Mouse (Mus musculus) embryonic facial prominence, embryonic 14.5 days (tissue): ENCODE measurements around the gene Oaf. TPM values are rescaled to one million over a fixed set of nuclear protein-coding genes. Genes with fewer than 3 reads are reported as not detected.

Experiments
- ATAC-seq: fragments of 200-750 bp; cut with Nextera tagmentation; 2 replicates; pipeline ENCODE4 v1.8.0; 2017; ENCODE audit warnings: low read depth, moderate number of reproducible peaks, moderate TSS enrichment
- DNase-seq: peaks from one replicate; pipeline ENCODE4 v3.0.0-alpha.2; 2015; ENCODE audit warnings: low spot score
- H3K27ac ChIP-seq: fragments of 300-500 bp; sonication (generic); replicated peaks from 2 replicates; pipeline ENCODE4 v1.5.1; 2014; ENCODE audit warnings: low read depth, mild to moderate bottlenecking, low read length, moderate library complexity
- H3K27me3 ChIP-seq: fragments of 300-500 bp; sonication (generic); replicated peaks from 2 replicates; pipeline ENCODE4 v1.6.1; 2014; ENCODE audit warnings: low read length; ENCODE audit not compliant: control insufficient read depth, insufficient read depth
- H3K36me3 ChIP-seq: fragments of 300-500 bp; sonication (generic); 2 replicates; pipeline ENCODE4 v1.6.1; 2014; ENCODE audit warnings: low read length, mixed read lengths; ENCODE audit not compliant: control insufficient read depth, insufficient read depth
- H3K4me1 ChIP-seq: fragments of 300-500 bp; sonication (generic); 2 replicates; pipeline ENCODE4 v1.6.1; 2014; ENCODE audit warnings: antibody characterized with exemption, low read length; ENCODE audit not compliant: control insufficient read depth, insufficient read depth
- H3K4me2 ChIP-seq: fragments of 300-500 bp; sonication (generic); 2 replicates; pipeline ENCODE4 v1.6.1; 2014; ENCODE audit warnings: low read depth, mild to moderate bottlenecking, low read length, moderate library complexity, mixed read lengths
- H3K4me3 ChIP-seq: fragments of 300-500 bp; sonication (generic); 2 replicates; pipeline ENCODE4 v1.5.1; 2014; ENCODE audit warnings: low read depth, mild to moderate bottlenecking, low read length
- H3K9ac ChIP-seq: fragments of 300-500 bp; sonication (generic); 2 replicates; pipeline ENCODE4 v1.6.1; 2014; ENCODE audit warnings: low read depth, mild to moderate bottlenecking, low read length, moderate library complexity, mixed read lengths
- H3K9me3 ChIP-seq: fragments of 300-500 bp; sonication (generic); 2 replicates; pipeline ENCODE4 v1.6.1; 2016; ENCODE audit warnings: low read length; ENCODE audit not compliant: control insufficient read depth
- WGBS: fragments of 180-500 bp; shearing (Covaris S2); extraction: QIAGEN DNeasy Blood & Tissue Kit; methylation state at CpG from one replicate; pipeline ENCODE4 v1.1.7; 2014; 5-methylcytosine and 5-hydroxymethylcytosine counted together
- polyA plus RNA-seq: library from polyadenylated mRNA; unstranded; fragments of >200 nt; fragmentation: Nextera tagmentation; extraction: Ambion mirVana; gene quantifications from 2 replicates; pipeline ENCODE4 v1.2.1, GENCODE M21; 2014

Gene Oaf
- polyA plus RNA-seq, 1 experiment from 2014 or later = 123 TPM

GRCm38 (mm10) chr9:43253271-43253681 lies 13.6 kb upstream of the Oaf start:
- Histone ChIP-seq H3K4me3 (no peak overlapping the region), H3K4me1 (peaks cover 31% of the 10 kb centered on the region), H3K27me3 (no peaks in the 10 kb centered on the region), H3K9me3 (no peaks in the 10 kb centered on the region), H3K36me3 (no peaks in the 10 kb centered on the region), H3K27ac (peak overlapping the region; percentile 97), H3K9ac (peak overlapping the region; percentile 45), H3K4me2 (peak overlapping the region; percentile 43)
- peak; percentile 89 for ATAC-seq
- peak; percentile 92 for DNase-seq
- 7% methylated on average over 5 of the region's 5 CpGs for WGBS

GRCm38 (mm10) chr9:43252790-43253189 lies 13.1 kb upstream of the Oaf start:
- Histone ChIP-seq H3K4me2 (peak overlapping the region; percentile 43), H3K9ac (peak overlapping the region; percentile 45), H3K27ac (peak overlapping the region; percentile 97), H3K4me1 (peaks cover 30% of the 10 kb centered on the region), H3K27me3 (no peaks in the 10 kb centered on the region), H3K9me3 (no peaks in the 10 kb centered on the region), H3K4me3 (no peak overlapping the region), H3K36me3 (no peaks in the 10 kb centered on the region)
- DNase-seq (peak; percentile 94), ATAC-seq (peak; percentile 90)
- WGBS = 20% methylated on average over 3 of the region's 3 CpGs

- no peak overlapping the region for H3K4me2 ChIP-seq
- no peak for DNase-seq
- ATAC-seq = no peak
- no peaks in the 10 kb centered on the region for H3K9me3 ChIP-seq
- H3K9ac ChIP-seq = no peak overlapping the region
- 75% methylated on average over 2 of the region's 2 CpGs for WGBS
- H3K27me3 ChIP-seq = no peaks in the 10 kb centered on the region
- H3K4me3 ChIP-seq = no peak overlapping the region
- H3K4me1 ChIP-seq = peaks cover 33% of the 10 kb centered on the region
- H3K36me3 ChIP-seq = no peaks in the 10 kb centered on the region
- peak overlapping the region; percentile 97 for H3K27ac ChIP-seq
Measured at GRCm38 (mm10) chr9:43251786-43252185, 12.1 kb upstream of the Oaf start.

GRCm38 (mm10) chr9:43246738-43247180 lies 7.0 kb upstream of the Oaf start:
- Histone ChIP-seq H3K9ac (0 out of 2 replicates have a peak overlapping the region, but pooled peaks have one; percentile 22), H3K27me3 (no peaks in the 10 kb centered on the region), H3K27ac (0 out of 2 replicates have a peak overlapping the region, but pooled peaks have one; percentile 28), H3K4me1 (peaks cover 17% of the 10 kb centered on the region), H3K4me2 (peak overlapping the region; percentile 19), H3K36me3 (no peaks in the 10 kb centered on the region), H3K4me3 (no peak overlapping the region), H3K9me3 (no peaks in the 10 kb centered on the region)
- peak; percentile 51 for ATAC-seq
- DNase-seq = peak; percentile 48
- 19% methylated on average over 10 of the region's 10 CpGs for WGBS

- peaks cover 23% of the 10 kb centered on the region for H3K4me1 ChIP-seq
- H3K27ac ChIP-seq = no peak overlapping the region
- 87% methylated on average over 7 of the region's 7 CpGs for WGBS
- H3K9ac ChIP-seq = no peak overlapping the region
- H3K36me3 ChIP-seq = no peaks in the 10 kb centered on the region
- no peak overlapping the region for H3K4me2 ChIP-seq
- no peaks in the 10 kb centered on the region for H3K27me3 ChIP-seq
- ATAC-seq (no peak), DNase-seq (no peak)
- H3K4me3 ChIP-seq = no peak overlapping the region
- H3K9me3 ChIP-seq = no peaks in the 10 kb centered on the region
Measured at GRCm38 (mm10) chr9:43245801-43246570, 6.3 kb upstream of the Oaf start.

GRCm38 (mm10) chr9:43242432-43242831 lies 2.7 kb upstream of the Oaf start:
- peaks cover 31% of the 10 kb centered on the region for H3K4me1 ChIP-seq
- no peak overlapping the region for H3K27ac ChIP-seq
- no peak overlapping the region for H3K9ac ChIP-seq
- no peak overlapping the region for H3K4me3 ChIP-seq
- no peak for ATAC-seq
- no peak for DNase-seq
- no peaks in the 10 kb centered on the region for H3K27me3 ChIP-seq
- no peak overlapping the region for H3K4me2 ChIP-seq
- 63% methylated on average over 5 of the region's 5 CpGs for WGBS
- H3K9me3 ChIP-seq = no peaks in the 10 kb centered on the region
- H3K36me3 ChIP-seq = no peaks in the 10 kb centered on the region

- no peak overlapping the region for H3K4me2 ChIP-seq
- H3K27me3 ChIP-seq = no peaks in the 10 kb centered on the region
- no peak for DNase-seq
- no peak overlapping the region for H3K4me3 ChIP-seq
- H3K27ac ChIP-seq = no peak overlapping the region
- H3K36me3 ChIP-seq = 0 out of 2 replicates have a peak, but pooled peaks cover under 1% of the 10 kb centered on the region
- ATAC-seq = no peak
- peaks cover 34% of the 10 kb centered on the region for H3K4me1 ChIP-seq
- WGBS = 83% methylated on average over 8 of the region's 8 CpGs
- no peak overlapping the region for H3K9ac ChIP-seq
- no peaks in the 10 kb centered on the region for H3K9me3 ChIP-seq
Measured at GRCm38 (mm10) chr9:43241970-43242369, 2.3 kb upstream of the Oaf start.

- ATAC-seq (no peak), DNase-seq (no peak)
- Histone ChIP-seq H3K4me3 (no peak overlapping the region), H3K36me3 (0 out of 2 replicates have a peak, but pooled peaks cover 6% of the 10 kb centered on the region), H3K4me2 (no peak overlapping the region), H3K27me3 (no peaks in the 10 kb centered on the region), H3K4me1 (peaks cover 34% of the 10 kb centered on the region), H3K27ac (no peak overlapping the region), H3K9ac (no peak overlapping the region), H3K9me3 (no peaks in the 10 kb centered on the region)
- WGBS = 22% methylated on average over 4 of the region's 4 CpGs
Measured at GRCm38 (mm10) chr9:43241291-43241690, 1.6 kb upstream of the Oaf start.

GRCm38 (mm10) chr9:43240594-43240900 lies 836 bp upstream of the Oaf start:
- H3K4me2 ChIP-seq = peak overlapping the region; percentile 56
- ATAC-seq (no peak; the same call in 1 of the 2 replicates), DNase-seq (no peak)
- peak overlapping the region; percentile 92 for H3K9ac ChIP-seq
- H3K4me1 ChIP-seq = peaks cover 30% of the 10 kb centered on the region
- no peaks in the 10 kb centered on the region for H3K27me3 ChIP-seq
- peak overlapping the region; percentile 92 for H3K27ac ChIP-seq
- H3K9me3 ChIP-seq = no peaks in the 10 kb centered on the region
- peak overlapping the region; percentile 96 for H3K4me3 ChIP-seq
- H3K36me3 ChIP-seq = 0 out of 2 replicates have a peak, but pooled peaks cover 10% of the 10 kb centered on the region
- WGBS = 37% methylated on average over 2 of the region's 2 CpGs
